In the genomic region with DNA sequence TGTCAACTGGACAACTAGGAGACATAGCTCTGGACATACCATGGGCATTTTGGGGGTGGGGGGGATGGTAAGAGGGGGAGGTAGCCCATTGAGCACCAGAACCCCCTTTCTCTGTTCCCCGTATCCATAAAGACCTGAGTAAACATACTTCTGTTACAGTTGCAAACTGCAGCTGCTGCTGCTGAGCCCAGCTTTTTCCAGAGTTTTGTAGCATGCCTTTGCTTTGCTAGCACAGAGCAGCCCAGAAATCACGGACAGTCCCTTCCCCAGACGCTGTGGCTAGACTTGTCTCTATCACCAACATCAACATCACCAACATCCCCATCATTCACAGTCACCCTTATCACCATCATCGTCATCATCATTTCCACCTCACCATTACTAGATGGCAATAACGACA, we compare ENCODE assay signal across 15 mouse cellular contexts. TPM values are rescaled to one million over a fixed set of nuclear protein-coding genes. Genes with fewer than 3 reads are reported as not detected.
DNase-seq lines count a peak whose midpoint lies in the region; ATAC-seq and TF ChIP-seq lines count a peak whose summit lies in the region.
"Had no signal": no experiment of that assay in that cellular context is flagged by ENCODE, and none has a peak within 500 bp of the region (broad histone marks: within the 10 kb centered on the region; RNA-seq: fewer than 3 reads in every experiment).

No protein-coding gene starts in this region.

- H3K36me3 ChIP-seq in intestine, embryonic 14.5 days (ENCODE audit: control insufficient read depth, insufficient read depth, low read length) = no peaks in the 10 kb centered on the region
- no peaks in the 10 kb centered on the region for H3K36me3 ChIP-seq in intestine, postnatal 0 days (ENCODE audit: control insufficient read depth, insufficient read depth)
- no peaks in the 10 kb centered on the region for H3K36me3 ChIP-seq in lung, embryonic 16.5 days (ENCODE audit: control insufficient read depth, insufficient read depth, low read length)
- H3K36me3 ChIP-seq in stomach, embryonic 14.5 days (ENCODE audit: control insufficient read depth, insufficient read depth, low read length) = no peaks in the 10 kb centered on the region
- H3K36me3 ChIP-seq: hindbrain, embryonic 15.5 days; neural tube, embryonic 12.5 days had no signal

- H3K27me3 ChIP-seq in intestine, embryonic 14.5 days (replicated peaks; ENCODE audit: control insufficient read depth, insufficient read depth, low read length) = no peaks in the 10 kb centered on the region
- no peaks in the 10 kb centered on the region for H3K27me3 ChIP-seq in intestine, postnatal 0 days (replicated peaks; ENCODE audit: control insufficient read depth, insufficient read depth, low read length)
- no peaks in the 10 kb centered on the region for H3K27me3 ChIP-seq in lung, embryonic 16.5 days (ENCODE audit: control insufficient read depth, insufficient read depth, low read depth, low read length)
- no peaks in the 10 kb centered on the region for H3K27me3 ChIP-seq in stomach, embryonic 14.5 days (ENCODE audit: control insufficient read depth, insufficient read depth, low read length)
- H3K27me3 ChIP-seq: hindbrain, embryonic 15.5 days; neural tube, embryonic 12.5 days had no signal

- no peak; the same call in 1 of the 2 replicates for ATAC-seq in intestine, embryonic 14.5 days (replicated peaks; ENCODE audit: low FRiP score, low TSS enrichment, low read depth)
- ATAC-seq in intestine, postnatal 0 days = no peak
- no peak for ATAC-seq in lung, embryonic 16.5 days (ENCODE audit: low read depth)
- no peak for ATAC-seq in stomach, embryonic 14.5 days (ENCODE audit: insufficient number of reproducible peaks, insufficient read depth, low FRiP score, low read depth)
- ATAC-seq: Patski had no signal

- no peak overlapping the region for H3K9ac ChIP-seq in intestine, embryonic 14.5 days (ENCODE audit: low read length)
- H3K9ac ChIP-seq in intestine, postnatal 0 days (ENCODE audit: low read depth, low read length) = no peak overlapping the region
- H3K9ac ChIP-seq in lung, embryonic 16.5 days (ENCODE audit: low read length) = 0 out of 2 replicates have a peak overlapping the region, but pooled peaks have one; percentile 23
- H3K9ac ChIP-seq in stomach, embryonic 14.5 days (replicated peaks; ENCODE audit: low read depth, low read length) = no peak overlapping the region
- H3K9ac ChIP-seq: forebrain, postnatal 0 days; hindbrain, embryonic 15.5 days; neural tube, embryonic 12.5 days had no signal

- no peak overlapping the region for H3K4me2 ChIP-seq in intestine, embryonic 14.5 days (ENCODE audit: low read length)
- H3K4me2 ChIP-seq in intestine, postnatal 0 days (replicated peaks; ENCODE audit: low read depth) = no peak overlapping the region
- no peak overlapping the region for H3K4me2 ChIP-seq in lung, embryonic 16.5 days (ENCODE audit: low read depth, low read length)
- H3K4me2 ChIP-seq in stomach, embryonic 14.5 days (replicated peaks; ENCODE audit: low read depth, low read length) = no peak overlapping the region; the same call in 1 of the 2 replicates
- H3K4me2 ChIP-seq: hindbrain, embryonic 15.5 days; neural tube, embryonic 12.5 days had no signal

- H3K4me3 ChIP-seq in intestine, embryonic 14.5 days (ENCODE audit: low read depth, low read length) = no peak overlapping the region
- no peak overlapping the region for H3K4me3 ChIP-seq in intestine, postnatal 0 days (ENCODE audit: low read depth, low read length)
- no peak overlapping the region for H3K4me3 ChIP-seq in lung, embryonic 16.5 days (ENCODE audit: low read length)
- no peak overlapping the region for H3K4me3 ChIP-seq in stomach, embryonic 14.5 days (ENCODE audit: low read depth, low read length)
- H3K4me3 ChIP-seq: hindbrain, embryonic 15.5 days; layer of hippocampus, adult 2 months; neural tube, embryonic 12.5 days had no signal

- WGBS in intestine, embryonic 14.5 days = 56% methylated on average over 5 of the region's 5 CpGs
- WGBS in intestine, postnatal 0 days = 53% methylated on average over 5 of the region's 5 CpGs
- WGBS in lung, embryonic 16.5 days = 26% methylated on average over 5 of the region's 5 CpGs
- 40% methylated on average over 5 of the region's 5 CpGs for whole genome bisulfite sequencing in stomach, embryonic 14.5 days

- peak; percentile 22 for DNase-seq in embryo, embryonic 9.5 days (ENCODE audit: extremely low spot score)
- no peak for DNase-seq in embryo, embryonic 10.5 days (ENCODE audit: low spot score)
- DNase-seq in intestine, embryonic 14.5 days (ENCODE audit: low spot score) = no peak
- no peak for DNase-seq in lung, adult 18-20 months
- no peak for DNase-seq in urinary bladder, postnatal 4 days (ENCODE audit: low spot score in 2 of 2)

- H3K4me1 ChIP-seq in intestine, embryonic 14.5 days (replicated peaks; ENCODE audit: control insufficient read depth, insufficient read depth, low read length) = peaks cover 19% of the 10 kb centered on the region; the same call in 1 of the 2 replicates
- no peaks in the 10 kb centered on the region for H3K4me1 ChIP-seq in intestine, postnatal 0 days (replicated peaks; ENCODE audit: control insufficient read depth, insufficient read depth, low read length)
- H3K4me1 ChIP-seq in lung, embryonic 16.5 days (replicated peaks; ENCODE audit: control insufficient read depth, insufficient read depth, low read length) = peaks cover 24% of the 10 kb centered on the region
- H3K4me1 ChIP-seq in stomach, embryonic 14.5 days (ENCODE audit: control insufficient read depth, insufficient read depth, low read length) = peaks cover 24% of the 10 kb centered on the region
- H3K4me1 ChIP-seq: hindbrain, embryonic 15.5 days; neural tube, embryonic 12.5 days had no signal

- peak overlapping the region; percentile 27; the same call in 1 of the 2 replicates for H3K27ac ChIP-seq in intestine, embryonic 14.5 days (ENCODE audit: low read depth)
- H3K27ac ChIP-seq in intestine, postnatal 0 days (ENCODE audit: low read depth, low read length) = no peak overlapping the region
- peak overlapping the region; percentile 37 for H3K27ac ChIP-seq in lung, embryonic 16.5 days (ENCODE audit: low read length)
- H3K27ac ChIP-seq in stomach, embryonic 14.5 days (ENCODE audit: low read length) = peak overlapping the region; percentile 46
- H3K27ac ChIP-seq: hindbrain, embryonic 15.5 days; macrophage; neural tube, embryonic 12.5 days had no signal

- H3K9me3 ChIP-seq in intestine, embryonic 14.5 days (ENCODE audit: control insufficient read depth, low read length) = no peaks in the 10 kb centered on the region
- H3K9me3 ChIP-seq in intestine, postnatal 0 days (ENCODE audit: control insufficient read depth) = no peaks in the 10 kb centered on the region
- H3K9me3 ChIP-seq in lung, embryonic 16.5 days (ENCODE audit: control insufficient read depth, low read length) = no peaks in the 10 kb centered on the region
- H3K9me3 ChIP-seq in stomach, embryonic 14.5 days (ENCODE audit: control insufficient read depth, low read depth, low read length) = no peaks in the 10 kb centered on the region
- H3K9me3 ChIP-seq: hindbrain, embryonic 15.5 days; neural tube, embryonic 12.5 days had no signal

- no peak for TF ChIP-seq CTCF in intestine, postnatal 0 days (IDR thresholded peaks at IDR 0.05; ENCODE audit: low read depth)

RNA-seq across cellular contexts. Expression of gene Plg, which starts 37.3 kb away (rescaled TPM):
- 0.82 and 0.88 TPM in 2 replicates for polyA plus RNA-seq in intestine, embryonic 14.5 days (2014; fragmentation: Nextera tagmentation; extraction: Ambion mirVana)
- polyA plus RNA-seq in intestine, postnatal 0 days (2015; fragmentation: Nextera tagmentation; extraction: Ambion mirVana) = 0.10 and 0.13 TPM in 2 replicates
- polyA plus RNA-seq in lung, embryonic 16.5 days (2015; fragmentation: Nextera tagmentation; extraction: Ambion mirVana) = 0.50 and 6.1 TPM in 2 replicates
- 0.46 and 1.1 TPM in 2 replicates for polyA plus RNA-seq in stomach, embryonic 14.5 days (2014; fragmentation: Nextera tagmentation; extraction: Ambion mirVana)
- polyA plus RNA-seq: macrophage; midbrain, embryonic 16.5 days had no signal
